Comparison of ENCODE assay signal across 9 mouse cellular contexts in genomic region chr6:119348234-119348633, GRCm38 (mm10). TPM values are rescaled to one million over a fixed set of nuclear protein-coding genes. Genes with fewer than 3 reads are reported as not detected.
DNase-seq lines count a peak whose midpoint lies in the region; ATAC-seq and TF ChIP-seq lines count a peak whose summit lies in the region.
"Had no signal": no experiment of that assay in that cellular context is flagged by ENCODE, and none has a peak within 500 bp of the region (broad histone marks: within the 10 kb centered on the region; RNA-seq: fewer than 3 reads in every experiment).

No protein-coding gene starts in this region.

- H3K9me3 ChIP-seq in neural tube, embryonic 15.5 days (replicated peaks) = no peaks in the 10 kb centered on the region
- H3K9me3 ChIP-seq: embryonic facial prominence, embryonic 13.5 days had no signal

- H3K9ac ChIP-seq in neural tube, embryonic 15.5 days (replicated peaks) = no peak overlapping the region
- H3K9ac ChIP-seq: embryonic facial prominence, embryonic 13.5 days had no signal

- peak; percentile 83 for DNase-seq in CD4-positive, CD25-positive, alpha-beta regulatory T cell, adult 2 months (ENCODE audit: low read depth, low spot score)
- peak; percentile 69 for DNase-seq in adrenal gland, adult 2 months
- peak; percentile 90 for DNase-seq in embryo, embryonic 11 days
- DNase-seq in heart, adult 8-10 months (ENCODE audit: low spot score) = peak; percentile 77
- DNase-seq in kidney, postnatal 36 days = peak; percentile 67 to 91
- peak; percentile 64 to 72 for DNase-seq in lung, adult 18-20 months
- DNase-seq in thymus, adult 2 months = peak; percentile 83

- peaks cover 2% of the 10 kb centered on the region; the same call in 1 of the 2 replicates for H3K36me3 ChIP-seq in neural tube, embryonic 15.5 days
- H3K36me3 ChIP-seq in thymus, adult 2 months (ENCODE audit: control insufficient read depth, insufficient read depth, low read length) = no peaks in the 10 kb centered on the region

- TF ChIP-seq CTCF in thymus, adult 2 months (IDR thresholded peaks at IDR 0.05; ENCODE audit: borderline replicate concordance, control insufficient read depth, extremely low read depth, insufficient read depth, low read length, poor library complexity) = no peak

- no peaks in the 10 kb centered on the region for H3K27me3 ChIP-seq in neural tube, embryonic 15.5 days (replicated peaks)
- H3K27me3 ChIP-seq in thymus, adult 2 months (ENCODE audit: control insufficient read depth, insufficient read depth, low read length) = no peaks in the 10 kb centered on the region
- H3K27me3 ChIP-seq: embryonic facial prominence, embryonic 13.5 days had no signal

- H3K4me3 ChIP-seq in neural tube, embryonic 15.5 days (replicated peaks) = no peak overlapping the region
- H3K4me3 ChIP-seq in thymus, adult 2 months (ENCODE audit: control insufficient read depth, insufficient read depth, low read length) = no peak overlapping the region
- H3K4me3 ChIP-seq: embryonic facial prominence, embryonic 13.5 days had no signal

- H3K4me2 ChIP-seq in neural tube, embryonic 15.5 days = no peak overlapping the region
- H3K4me2 ChIP-seq: embryonic facial prominence, embryonic 13.5 days had no signal

- no peak overlapping the region for H3K27ac ChIP-seq in neural tube, embryonic 15.5 days (replicated peaks)
- H3K27ac ChIP-seq in thymus, adult 2 months (ENCODE audit: control insufficient read depth, insufficient read depth, low read length) = no peak overlapping the region
- H3K27ac ChIP-seq: embryonic facial prominence, embryonic 13.5 days had no signal

- peak; percentile 72 for ATAC-seq in neural tube, embryonic 15.5 days (ENCODE audit: low FRiP score)

- peaks cover 3% of the 10 kb centered on the region; the same call in 1 of the 2 replicates for H3K4me1 ChIP-seq in neural tube, embryonic 15.5 days
- H3K4me1 ChIP-seq in thymus, adult 2 months (replicated peaks; ENCODE audit: control insufficient read depth, insufficient read depth, low read length) = peaks cover 26% of the 10 kb centered on the region
- H3K4me1 ChIP-seq: embryonic facial prominence, embryonic 13.5 days had no signal

- 4% methylated on average over 1 of the region's 1 CpGs for WGBS in neural tube, embryonic 15.5 days
- WGBS in thymus, adult 2 months = 9% methylated on average over 1 of the region's 1 CpGs

- TF ChIP-seq POLR2A in thymus, adult 2 months (IDR thresholded peaks at IDR 0.05; ENCODE audit: control insufficient read depth, extremely low read depth, insufficient read depth, low read length, poor library complexity) = no peak

RNA-seq across cellular contexts. Expression of gene Lrtm2, which starts 17.7 kb away (rescaled TPM):
- total RNA-seq in adrenal gland, adult 2 months (2021) = under 1 TPM in 1 of 2 experiments, not detected in 1; 0.28 TPM
- 0.13 TPM in 1 of 2 replicates, not detected in the other for polyA plus RNA-seq in adrenal gland, adult 2 months (2012; rRNA removed)
- total RNA-seq in heart, adult 8-10 months (2022) = under 1 TPM; 0.14 to 1.00 (median 0.23) TPM
- polyA plus RNA-seq in neural tube, embryonic 15.5 days (2015; fragmentation: Nextera tagmentation; extraction: Ambion mirVana) = 12.4 and 15.0 TPM in 2 replicates
- polyA plus RNA-seq in thymus, adult 2 months (2012; rRNA removed) = 1.4 and 2.1 TPM in 2 replicates
- polyA plus RNA-seq: embryonic facial prominence, embryonic 13.5 days had no signal
